Mouse (Mus musculus): ENCODE measurements around the gene Nepn.

Gene Nepn

DNA sequence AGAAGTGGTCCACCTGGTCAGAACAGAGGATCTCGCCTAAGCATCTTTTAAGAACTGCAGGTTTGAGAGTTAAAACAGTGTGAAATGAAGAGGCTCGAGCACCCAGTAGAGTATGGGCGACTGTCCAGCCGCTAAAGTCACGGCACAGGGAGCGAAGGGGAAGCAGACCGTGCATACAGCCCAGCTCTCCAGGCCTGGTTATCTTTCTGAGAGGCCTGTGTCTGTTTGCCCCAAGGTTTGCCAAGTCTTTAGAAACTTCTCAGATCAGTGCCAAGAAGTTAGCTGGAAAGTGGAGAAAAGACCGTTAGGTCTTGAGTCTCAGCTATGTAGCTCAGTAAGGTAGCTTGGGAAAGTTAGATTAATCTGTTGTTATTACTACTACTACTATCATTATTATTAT is 46.1 kb downstream of the Nepn start:
- in situ Hi-C loops (cut with MboI; ENCODE audit: low pct_unique_long_range_greater_than_20kb in 1 of 2, low sequenced_read_pairs in 2 of 2, unreplicated experiment in 1 of 2) = no loop called here
